Mouse (Mus musculus): ENCODE results near the gene Odc1. TPM values are rescaled to one million over a fixed set of nuclear protein-coding genes. Genes with fewer than 3 reads are reported as not detected.

Odc1 gene
- polyA plus RNA-seq, 1 experiment from 2014 or later = 305 TPM

DNA sequence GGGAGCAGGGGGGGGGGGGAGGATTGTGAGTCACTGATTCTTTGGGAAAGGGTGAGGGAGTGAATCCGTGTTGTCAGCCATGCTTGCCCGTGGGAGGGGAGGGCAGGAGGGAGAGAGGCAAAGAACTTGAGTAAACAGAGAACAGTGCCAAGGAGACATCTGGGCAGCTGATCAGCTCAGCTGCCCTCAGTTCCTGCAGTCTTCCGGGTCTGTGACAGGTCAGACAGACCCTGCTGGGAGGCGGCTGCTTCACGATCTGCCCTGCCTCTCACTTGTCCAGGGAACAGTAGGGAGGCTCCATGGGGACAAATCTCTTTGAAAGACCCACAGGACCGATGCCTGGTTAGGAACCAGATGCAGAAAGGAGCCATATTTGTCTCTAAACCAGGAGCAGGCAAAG is 31.4 kb downstream of the Odc1 start:
- Histone ChIP-seq H3K4me1 (peaks cover 9% of the 10 kb centered on the region), H3K27ac (replicated peaks) (peak overlapping the region; percentile 63), H3K36me3 (no peaks in the 10 kb centered on the region), H3K9me3 (replicated peaks) (no peaks in the 10 kb centered on the region), H3K4me3 (no peak overlapping the region), H3K27me3 (ENCODE audit: low read depth, poor library complexity, severe bottlenecking) (peaks cover 7% of the 10 kb centered on the region; the same call in 1 of the 2 replicates)
- 12% methylated on average over 6 of the region's 6 CpGs for WGBS
- DNase-seq (ENCODE audit: low spot score) = peak; percentile 22

DNA sequence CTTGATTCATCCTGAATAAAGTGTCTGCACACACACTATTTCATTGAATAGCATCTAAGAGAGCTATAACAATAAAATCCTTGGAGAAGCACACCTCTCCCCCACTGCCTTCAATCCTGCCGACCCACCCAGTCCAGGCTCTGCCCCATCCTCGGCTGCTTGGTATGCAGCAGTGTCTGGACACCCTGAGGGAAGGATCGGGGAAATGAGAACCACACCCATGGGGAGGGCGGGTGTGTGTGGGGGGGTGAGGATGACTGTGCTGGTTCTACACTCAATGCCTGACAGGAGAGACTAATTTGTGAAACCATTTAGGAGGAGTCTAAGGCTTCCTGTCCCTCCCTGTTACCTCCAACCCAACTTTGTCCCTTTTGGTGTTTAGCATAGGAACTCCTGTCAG is 34.0 kb downstream of the Odc1 start:
- no peaks in the 10 kb centered on the region for H3K9me3 ChIP-seq (replicated peaks)
- H3K4me3 ChIP-seq = no peak overlapping the region
- no peak for DNase-seq (ENCODE audit: low spot score)
- peaks cover 11% of the 10 kb centered on the region for H3K4me1 ChIP-seq
- H3K27ac ChIP-seq (replicated peaks) = no peak overlapping the region
- 70% methylated on average over 4 of the region's 4 CpGs for WGBS
- H3K36me3 ChIP-seq = no peaks in the 10 kb centered on the region
- peaks cover 7% of the 10 kb centered on the region; the same call in 1 of the 2 replicates for H3K27me3 ChIP-seq (ENCODE audit: low read depth, poor library complexity, severe bottlenecking)

DNA sequence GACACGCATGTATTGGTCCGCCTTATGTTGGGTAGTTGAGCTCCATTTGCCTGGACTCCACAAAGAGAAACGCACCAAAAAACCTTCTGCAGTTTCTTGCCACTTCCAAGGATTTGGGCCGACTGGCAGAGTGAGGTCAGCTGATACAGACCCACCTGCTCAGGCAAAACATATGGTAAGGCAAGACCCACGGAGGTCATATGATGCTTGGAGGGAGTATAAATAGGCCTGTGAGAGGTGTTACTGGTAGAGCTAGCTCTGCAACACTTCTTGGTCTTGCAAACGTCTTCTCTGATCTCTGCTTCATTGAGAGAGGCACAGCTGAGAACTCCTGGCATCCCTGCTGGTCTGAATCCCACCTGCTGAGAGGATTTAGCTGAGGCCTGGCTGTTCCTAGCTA is 36.4 kb downstream of the Odc1 start:
- Histone ChIP-seq H3K4me1 (peaks cover 12% of the 10 kb centered on the region), H3K9me3 (replicated peaks) (no peaks in the 10 kb centered on the region), H3K27me3 (ENCODE audit: low read depth, poor library complexity, severe bottlenecking) (peaks cover 7% of the 10 kb centered on the region; the same call in 1 of the 2 replicates), H3K27ac (replicated peaks) (no peak overlapping the region), H3K4me3 (no peak overlapping the region), H3K36me3 (no peaks in the 10 kb centered on the region)
- WGBS = 71% methylated on average over 6 of the region's 6 CpGs
- no peak for DNase-seq (ENCODE audit: low spot score)

DNA sequence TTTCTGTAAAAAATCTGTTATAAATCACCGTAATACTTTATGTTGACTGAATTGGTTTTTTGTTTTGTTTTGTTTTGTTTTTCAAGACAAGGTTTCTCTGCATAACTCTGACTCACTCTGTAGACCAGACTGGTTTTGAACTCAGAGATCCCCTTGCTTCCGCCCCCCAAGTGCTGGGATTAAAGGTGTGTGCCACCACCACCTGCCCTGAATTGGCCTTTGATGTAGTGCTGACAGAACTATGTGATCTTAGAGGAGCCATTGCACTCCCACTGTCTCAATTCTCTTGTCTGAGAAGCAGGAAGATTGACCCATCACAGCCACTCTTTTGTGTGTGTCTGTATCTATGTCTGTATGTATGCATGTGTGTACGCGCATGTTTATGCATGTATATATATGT is 37.8 kb downstream of the Odc1 start:
- Histone ChIP-seq H3K4me1 (peaks cover 7% of the 10 kb centered on the region), H3K27ac (replicated peaks) (no peak overlapping the region), H3K36me3 (no peaks in the 10 kb centered on the region), H3K4me3 (no peak overlapping the region), H3K27me3 (ENCODE audit: low read depth, poor library complexity, severe bottlenecking) (peaks cover 7% of the 10 kb centered on the region; the same call in 1 of the 2 replicates), H3K9me3 (replicated peaks) (no peaks in the 10 kb centered on the region)
- DNase-seq (ENCODE audit: low spot score) = no peak
- WGBS = 95% methylated on average over 4 of the region's 4 CpGs

DNA sequence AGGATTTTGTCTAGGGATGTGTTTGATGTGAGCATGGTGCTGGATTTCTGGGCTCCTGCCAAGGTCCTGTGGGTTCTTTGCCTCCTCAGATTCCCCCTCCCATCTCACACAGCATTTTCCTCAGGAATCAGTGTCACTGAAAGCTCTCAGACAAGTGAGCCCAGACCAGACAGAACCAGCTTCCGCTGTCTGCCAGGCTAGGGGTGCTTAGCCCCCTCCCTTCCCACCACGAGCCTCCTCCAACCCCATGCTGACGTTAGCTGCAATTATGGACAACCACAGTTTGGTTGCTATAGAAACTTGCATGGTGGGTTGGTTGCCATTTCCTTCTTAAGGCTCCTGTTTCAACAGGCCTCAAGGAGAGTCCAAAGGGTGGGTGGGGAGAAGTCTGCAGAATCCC is 39.3 kb downstream of the Odc1 start:
- Histone ChIP-seq H3K4me1 (peaks cover 7% of the 10 kb centered on the region), H3K27ac (replicated peaks) (no peak overlapping the region), H3K27me3 (ENCODE audit: low read depth, poor library complexity, severe bottlenecking) (peaks cover 4% of the 10 kb centered on the region; the same call in 1 of the 2 replicates), H3K4me3 (no peak overlapping the region), H3K9me3 (replicated peaks) (no peaks in the 10 kb centered on the region), H3K36me3 (no peaks in the 10 kb centered on the region)
- 58% methylated on average over 3 of the region's 3 CpGs for WGBS
- no peak for DNase-seq (ENCODE audit: low spot score)

DNA sequence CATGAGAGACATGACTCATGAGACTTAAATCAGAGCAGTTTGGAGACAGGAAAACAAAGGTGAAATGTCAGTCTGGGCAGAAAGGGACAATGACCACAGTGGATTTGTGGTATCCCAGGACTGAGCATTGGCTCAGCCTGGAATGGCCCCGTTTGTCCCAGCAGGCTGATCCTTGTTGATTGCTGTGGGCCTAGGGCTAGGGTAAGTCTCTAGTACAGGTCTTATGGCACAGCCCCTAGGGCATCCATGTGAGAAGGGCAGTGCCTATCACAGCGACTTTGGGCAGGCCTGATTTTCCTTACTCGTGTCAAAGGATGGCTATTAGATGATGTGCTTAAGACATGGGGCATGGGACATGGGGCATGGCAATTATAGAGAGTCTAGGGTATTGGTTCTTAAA is 41.4 kb downstream of the Odc1 start:
- no peaks in the 10 kb centered on the region for H3K36me3 ChIP-seq
- no peaks in the 10 kb centered on the region for H3K27me3 ChIP-seq (ENCODE audit: low read depth, poor library complexity, severe bottlenecking)
- no peak overlapping the region for H3K27ac ChIP-seq (replicated peaks)
- 82% methylated on average over 3 of the region's 3 CpGs for WGBS
- no peak overlapping the region for H3K4me3 ChIP-seq
- no peaks in the 10 kb centered on the region for H3K9me3 ChIP-seq (replicated peaks)
- no peak for DNase-seq (ENCODE audit: low spot score)
- H3K4me1 ChIP-seq = peaks cover 7% of the 10 kb centered on the region

DNA sequence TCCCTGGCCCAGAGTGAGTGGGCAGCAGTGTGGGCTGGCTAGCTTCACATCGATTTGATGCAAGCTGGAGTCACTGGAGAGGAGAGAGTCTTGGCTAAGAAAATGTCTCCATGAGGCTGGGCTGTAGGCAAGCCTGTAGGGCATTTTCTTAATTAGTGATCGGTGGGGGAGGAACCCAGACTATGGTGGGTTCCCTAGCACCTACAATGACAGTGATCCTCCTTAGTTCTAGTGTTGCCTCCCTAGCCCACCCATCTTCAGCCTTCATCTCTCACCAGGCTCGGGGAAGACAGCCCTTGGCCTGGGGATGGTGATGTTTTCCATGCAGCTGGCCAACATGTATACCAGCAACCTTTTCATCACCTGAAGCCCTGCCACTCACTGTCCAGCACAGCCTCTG is 43.8 kb downstream of the Odc1 start:
- H3K27me3 ChIP-seq (ENCODE audit: low read depth, poor library complexity, severe bottlenecking) = no peaks in the 10 kb centered on the region
- no peak overlapping the region for H3K4me3 ChIP-seq
- 89% methylated on average over 3 of the region's 3 CpGs for WGBS
- H3K36me3 ChIP-seq = no peaks in the 10 kb centered on the region
- H3K27ac ChIP-seq (replicated peaks) = no peak overlapping the region
- DNase-seq (ENCODE audit: low spot score) = no peak
- peaks cover 5% of the 10 kb centered on the region for H3K4me1 ChIP-seq
- H3K9me3 ChIP-seq (replicated peaks) = no peaks in the 10 kb centered on the region

DNA sequence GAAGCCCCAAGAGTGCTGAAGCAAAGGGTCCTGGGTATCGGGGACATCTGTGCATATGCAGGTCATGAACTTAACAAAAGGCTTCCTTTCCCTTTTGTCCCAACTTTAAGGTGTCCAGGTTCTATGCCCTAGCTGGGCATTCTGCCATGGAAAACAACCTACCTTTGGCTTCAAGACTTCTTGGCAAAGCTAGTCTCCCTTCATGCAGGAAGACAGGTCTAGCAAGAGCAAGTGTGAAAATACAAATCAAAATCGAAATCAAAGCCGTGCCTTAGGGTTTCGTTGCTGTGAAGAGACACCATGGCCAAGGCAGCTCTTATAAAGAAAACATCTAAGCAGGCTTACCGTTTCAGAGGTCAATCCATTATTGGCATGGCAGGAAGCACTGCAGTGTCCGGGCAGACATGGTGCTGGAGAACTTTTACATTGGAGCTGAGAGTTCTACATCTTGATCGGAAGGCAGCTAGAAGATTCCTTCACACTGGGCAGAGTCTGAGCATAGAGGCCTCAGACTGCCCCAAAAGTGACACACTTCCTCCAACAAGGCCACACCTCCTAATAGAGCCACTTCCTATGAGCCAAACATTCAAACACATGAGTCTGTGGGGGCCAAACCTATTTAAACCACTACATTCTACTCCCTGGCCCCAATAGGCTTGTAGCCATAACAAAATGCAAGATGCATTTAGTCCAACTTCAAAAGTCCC is 44.5 kb downstream of the Odc1 start:
- Histone ChIP-seq H3K36me3 (no peaks in the 10 kb centered on the region), H3K27me3 (ENCODE audit: low read depth, poor library complexity, severe bottlenecking) (no peaks in the 10 kb centered on the region), H3K9me3 (replicated peaks) (no peaks in the 10 kb centered on the region), H3K27ac (replicated peaks) (no peak overlapping the region), H3K4me3 (no peak overlapping the region), H3K4me1 (peaks cover 1% of the 10 kb centered on the region)
- WGBS = 94% methylated on average over 7 of the region's 7 CpGs
- DNase-seq (ENCODE audit: low spot score) = no peak

DNA sequence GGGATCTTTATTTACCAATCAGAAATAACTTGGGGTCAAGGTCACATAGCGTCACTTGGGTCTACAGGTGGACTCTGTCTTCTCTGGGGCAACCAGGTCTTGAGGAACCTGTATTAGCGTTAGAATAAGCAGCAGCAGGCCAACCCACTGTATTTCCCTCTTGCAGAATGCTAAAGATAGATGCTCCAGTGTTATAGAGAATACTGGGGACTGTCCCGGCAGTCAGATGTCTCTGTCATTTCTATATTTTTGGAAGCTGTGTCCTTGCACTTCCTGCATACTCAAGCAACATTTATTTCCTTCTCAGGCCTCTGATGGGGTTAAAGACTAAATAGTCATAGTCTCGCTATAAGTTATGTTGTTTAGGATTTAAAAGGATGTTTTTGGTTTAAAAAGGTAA is 46.7 kb downstream of the Odc1 start:
- H3K36me3 ChIP-seq = no peaks in the 10 kb centered on the region

DNA sequence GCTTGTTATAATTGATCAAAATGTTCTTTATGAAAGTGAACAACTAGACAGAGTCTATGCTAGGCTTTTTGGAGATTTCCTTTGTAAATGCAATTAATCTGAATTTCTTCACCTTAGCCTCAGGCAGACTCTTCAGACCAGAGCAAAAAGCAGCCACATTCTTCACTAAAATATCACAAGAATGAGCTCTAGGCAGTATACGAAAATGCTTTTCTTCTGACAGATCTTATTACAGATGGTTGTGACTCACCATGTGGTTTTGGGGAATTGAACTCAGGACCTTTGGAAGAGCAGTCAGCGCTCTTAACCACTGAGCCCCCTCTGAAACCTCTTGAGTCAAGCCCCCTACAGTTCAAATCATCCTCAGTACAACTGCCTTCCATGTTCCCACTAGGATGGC is 49.4 kb downstream of the Odc1 start:
- Histone ChIP-seq H3K27ac (replicated peaks) (no peak overlapping the region), H3K4me3 (no peak overlapping the region), H3K27me3 (ENCODE audit: low read depth, poor library complexity, severe bottlenecking) (no peaks in the 10 kb centered on the region), H3K9me3 (replicated peaks) (no peaks in the 10 kb centered on the region), H3K36me3 (no peaks in the 10 kb centered on the region), H3K4me1 (no peaks in the 10 kb centered on the region)
- WGBS = 91% methylated on average over 2 of the region's 2 CpGs
- no peak for DNase-seq (ENCODE audit: low spot score)

More for the DNA sequence above, 46.7 kb downstream of the Odc1 start:
- no peaks in the 10 kb centered on the region for H3K9me3 ChIP-seq (replicated peaks)
- DNase-seq (ENCODE audit: low spot score) = no peak
- H3K27me3 ChIP-seq (ENCODE audit: low read depth, poor library complexity, severe bottlenecking) = no peaks in the 10 kb centered on the region
- H3K4me3 ChIP-seq = no peak overlapping the region
- no peak overlapping the region for H3K27ac ChIP-seq (replicated peaks)
- no peaks in the 10 kb centered on the region for H3K4me1 ChIP-seq
- WGBS = 91% methylated on average over 4 of the region's 4 CpGs

DNA sequence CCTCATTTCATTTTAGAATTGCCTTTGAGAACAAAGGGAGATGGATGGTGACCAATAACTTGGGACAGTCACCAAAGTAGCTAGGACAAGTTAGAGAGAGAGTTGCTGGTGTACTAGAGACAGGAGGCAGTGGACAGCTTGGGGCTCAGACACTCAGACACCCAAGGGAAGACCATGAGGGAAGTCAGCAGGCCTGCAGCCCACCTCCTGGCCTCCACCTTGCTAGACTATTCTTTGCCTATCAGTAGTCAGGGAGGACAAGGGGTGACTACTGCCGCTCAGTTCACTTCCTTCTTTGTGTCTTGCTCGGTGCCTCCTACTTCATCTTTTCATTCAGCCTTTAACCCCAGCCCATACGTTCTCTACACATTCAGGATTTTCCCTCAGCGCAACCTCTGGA is 50.1 kb downstream of the Odc1 start:
- Histone ChIP-seq H3K4me1 (no peaks in the 10 kb centered on the region), H3K36me3 (no peaks in the 10 kb centered on the region), H3K27ac (replicated peaks) (no peak overlapping the region), H3K27me3 (ENCODE audit: low read depth, poor library complexity, severe bottlenecking) (no peaks in the 10 kb centered on the region), H3K9me3 (replicated peaks) (no peaks in the 10 kb centered on the region), H3K4me3 (no peak overlapping the region)
- no peak for DNase-seq (ENCODE audit: low spot score)
- WGBS = 88% methylated on average over 4 of the region's 4 CpGs

DNA sequence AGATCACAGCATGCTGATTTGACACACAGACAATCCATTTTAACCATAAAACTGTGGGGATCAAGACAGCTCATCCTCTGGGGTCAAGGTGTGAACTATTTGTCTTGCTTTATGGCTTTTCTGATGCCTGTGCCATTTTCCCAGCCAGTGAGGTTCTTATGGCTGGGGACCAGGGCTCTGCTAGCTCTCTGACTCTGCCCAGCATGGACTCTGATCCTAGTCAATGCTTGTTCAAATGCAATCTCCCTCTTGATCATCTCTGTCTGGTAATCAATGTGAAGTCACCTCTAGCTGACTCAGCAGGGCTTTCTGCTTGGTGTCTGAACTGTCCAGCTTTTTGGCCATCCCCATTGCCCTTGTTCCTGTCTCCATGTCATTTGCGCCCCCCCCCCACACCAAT is 50.6 kb downstream of the Odc1 start:
- Histone ChIP-seq H3K4me1 (no peaks in the 10 kb centered on the region), H3K27ac (replicated peaks) (no peak overlapping the region), H3K4me3 (no peak overlapping the region), H3K27me3 (ENCODE audit: low read depth, poor library complexity, severe bottlenecking) (no peaks in the 10 kb centered on the region), H3K36me3 (no peaks in the 10 kb centered on the region), H3K9me3 (replicated peaks) (no peaks in the 10 kb centered on the region)
- 100% methylated on average over 1 of the region's 1 CpGs for WGBS
- no peak for DNase-seq (ENCODE audit: low spot score)
